ENCODE assay signal across 8 mouse cellular contexts in genomic region chr1:153332444-153333295, GRCm38 (mm10). TPM values are rescaled to one million over a fixed set of nuclear protein-coding genes. Genes with fewer than 3 reads are reported as not detected.
DNase-seq lines count a peak whose midpoint lies in the region; ATAC-seq and TF ChIP-seq lines count a peak whose summit lies in the region.

Gene Lamc1, minus strand, starts transcription at chr1:153332786.

- intact Hi-C loops in heart, postnatal 14 days (cut with DNase I): loop anchor here (5.0 kb wide), 2 partner anchors 65 to 230 kb away; no protein-coding TSS in a partner anchor

- H3K36me3 ChIP-seq in ES-E14 (ENCODE audit: control insufficient read depth, insufficient read depth, low read length, poor library complexity, severe bottlenecking): no peaks in the 10 kb centered on the region
- H3K36me3 ChIP-seq in forebrain, embryonic 15.5 days: no peaks in the 10 kb centered on the region
- no peaks in the 10 kb centered on the region for H3K36me3 ChIP-seq in neural tube, embryonic 15.5 days

- ATAC-seq in forebrain, embryonic 15.5 days (replicated peaks): peak; percentile 95
- peak; percentile 94 for ATAC-seq in neural tube, embryonic 15.5 days (ENCODE audit: low FRiP score)

- peak within 1 kb of the TSS; percentile 80 for H3K9ac ChIP-seq in ES-E14 (ENCODE audit: insufficient read depth, low read depth, low read length, poor library complexity, severe bottlenecking)
- peak within 1 kb of the TSS; percentile 80 for H3K9ac ChIP-seq in forebrain, embryonic 15.5 days (replicated peaks)
- peak within 1 kb of the TSS; percentile 92 for H3K9ac ChIP-seq in neural tube, embryonic 15.5 days (replicated peaks)

- in situ Hi-C loops in ES-E14 (cut with MboI; ENCODE audit: low sequenced_read_pairs in 2 of 2, unreplicated experiment in 2 of 2): no loop called here

- H3K4me3 ChIP-seq in ES-E14 (ENCODE audit: insufficient read depth in 1 of 2, low read depth in 1 of 2, low read length in 2 of 2, poor library complexity in 1 of 2, severe bottlenecking in 1 of 2): peak within 1 kb of the TSS; percentile 85 to 91
- H3K4me3 ChIP-seq in forebrain, embryonic 15.5 days: peak within 1 kb of the TSS; percentile 78
- H3K4me3 ChIP-seq in neural tube, embryonic 15.5 days (replicated peaks): peak within 1 kb of the TSS; percentile 82

- peaks cover 8% of the 10 kb centered on the region in 2 experiments; a peak in 3 of 4 replicates for H3K4me1 ChIP-seq in ES-E14 (ENCODE audit: control insufficient read depth in 2 of 2, insufficient read depth in 2 of 2, low read length in 2 of 2, poor library complexity in 1 of 2)
- peaks cover 29% of the 10 kb centered on the region for H3K4me1 ChIP-seq in forebrain, embryonic 15.5 days
- H3K4me1 ChIP-seq in neural tube, embryonic 15.5 days: peaks cover 39% of the 10 kb centered on the region

- under 1% methylated on average over 75 of the region's 85 CpGs for WGBS in forebrain, embryonic 15.5 days
- WGBS in large intestine, adult 2 months: under 1% methylated on average over 85 of the region's 85 CpGs
- WGBS in neural tube, embryonic 15.5 days: under 1% methylated on average over 80 of the region's 85 CpGs

- H3K27ac ChIP-seq in ES-E14 (ENCODE audit: insufficient read depth, low read depth, low read length, poor library complexity, severe bottlenecking): peak within 1 kb of the TSS; percentile 45
- H3K27ac ChIP-seq in forebrain, embryonic 15.5 days (replicated peaks): peak within 1 kb of the TSS; percentile 89
- peak within 1 kb of the TSS; percentile 89 for H3K27ac ChIP-seq in neural tube, embryonic 15.5 days (replicated peaks)

- no peaks in the 10 kb centered on the region for H3K27me3 ChIP-seq in forebrain, embryonic 15.5 days
- H3K27me3 ChIP-seq in neural tube, embryonic 15.5 days (replicated peaks): no peaks in the 10 kb centered on the region

- peak within 1 kb of the TSS; percentile 95 for H3K4me2 ChIP-seq in forebrain, embryonic 15.5 days (replicated peaks)
- H3K4me2 ChIP-seq in neural tube, embryonic 15.5 days: peak within 1 kb of the TSS; percentile 77

- DNase-seq in ES-E14 (ENCODE audit: low read depth, low spot score): peak; percentile 98
- peak; percentile 42 for DNase-seq in c-Kit-positive CD71-positive TER-119-positive erythroid progenitor cells, embryonic 14.5 days (ENCODE audit: low spot score)
- peak; percentile 94 to 95 for DNase-seq in heart, postnatal 14 days
- DNase-seq in large intestine, adult 2 months (ENCODE audit: low read depth, low spot score): no peak
- peak; percentile 91 to 93 for DNase-seq in lung, adult 18-20 months
- DNase-seq in testis, postnatal 10 days (ENCODE audit: low spot score): peak; percentile 95

- H3K9me3 ChIP-seq in ES-E14 (ENCODE audit: control insufficient read depth, insufficient read depth, low read depth, low read length): no peaks in the 10 kb centered on the region
- H3K9me3 ChIP-seq in forebrain, embryonic 15.5 days: no peaks in the 10 kb centered on the region
- H3K9me3 ChIP-seq in neural tube, embryonic 15.5 days (replicated peaks): no peaks in the 10 kb centered on the region

TF ChIP-seq in ES-E14, 5 proteins besides CTCF, POLR2A, EP300 and RAD21:
- TF ChIP-seq ZC3H11A (IDR thresholded peaks at IDR 0.05; ENCODE audit: borderline replicate concordance, low read depth, low read length) (no peak), HCFC1 (IDR thresholded peaks at IDR 0.05; ENCODE audit: borderline replicate concordance, insufficient read depth, low read length) (peak; percentile 32; the same call in 1 of the 2 replicates)

RNA-seq across cellular contexts. Expression of gene Lamc1, which starts in this region (rescaled TPM):
- total RNA-seq in ES-E14 (2012; rRNA removed): 313 and 410 TPM in 2 replicates
- 14.5 and 14.7 TPM in 2 replicates for polyA plus RNA-seq in forebrain, embryonic 15.5 days (2015; fragmentation: Nextera tagmentation; extraction: Ambion mirVana)
- 100 to 1,000 TPM; 303 to 323 TPM for total RNA-seq in heart, postnatal 14 days (2021)
- 26.1 and 37.2 TPM in 2 replicates for polyA plus RNA-seq in large intestine, adult 2 months (2012; rRNA removed)
- polyA plus RNA-seq in neural tube, embryonic 15.5 days (2015; fragmentation: Nextera tagmentation; extraction: Ambion mirVana): 17.1 and 22.8 TPM in 2 replicates
